Mouse (Mus musculus): Measurements from ENCODE around the gene Nlrp4f.

GRCm38 (mm10) chr13:65225945-65226344 is 20.2 kb upstream of the Nlrp4f start:
- TF ChIP-seq ZNF384 (IDR thresholded peaks at IDR 0.05; ENCODE audit: low read depth, low read length) (no peak), HCFC1 (IDR thresholded peaks at IDR 0.05; ENCODE audit: borderline replicate concordance, insufficient read depth, low read length) (no peak), CHD2 (IDR thresholded peaks at IDR 0.05; ENCODE audit: low read depth, low read length) (no peak), ZC3H11A (IDR thresholded peaks at IDR 0.05; ENCODE audit: borderline replicate concordance, low read depth, low read length) (no peak), MAFK (IDR thresholded peaks at IDR 0.05; ENCODE audit: insufficient read depth, low read depth, low read length) (no peak)
